Mouse (Mus musculus): Measurements from ENCODE around the gene Rims1. TPM values are rescaled to one million over a fixed set of nuclear protein-coding genes. Genes with fewer than 3 reads are reported as not detected.

The Rims1 gene
- polyA plus RNA-seq, 1 experiment from 2014 or later: 0.08 TPM

DNA sequence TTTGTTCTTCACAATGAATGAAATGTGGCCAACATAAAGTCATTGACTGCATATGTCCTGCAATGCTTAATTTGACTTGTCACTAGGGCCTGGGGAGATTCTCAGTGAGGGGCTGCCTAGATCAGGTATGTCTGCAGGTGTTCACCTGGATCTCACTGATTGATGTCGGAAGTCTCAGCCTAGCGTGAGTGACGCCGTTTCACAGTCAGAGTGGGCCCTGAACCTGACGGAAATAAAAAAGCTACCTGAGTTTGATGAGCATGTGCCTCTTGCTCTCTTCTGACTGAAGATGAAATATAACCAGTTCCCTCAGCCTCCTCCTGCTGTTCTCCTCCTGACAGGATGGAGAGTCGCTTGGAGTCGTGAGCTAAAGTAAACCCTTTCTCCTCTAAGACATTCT lies 173.2 kb downstream of the Rims1 start:
- Histone ChIP-seq H3K9ac (no peak overlapping the region), H3K9me3 (replicated peaks) (no peaks in the 10 kb centered on the region), H3K27me3 (no peaks in the 10 kb centered on the region), H3K4me3 (replicated peaks) (no peak overlapping the region), H3K36me3 (replicated peaks) (no peaks in the 10 kb centered on the region), H3K27ac (replicated peaks) (no peak overlapping the region), H3K4me2 (no peak overlapping the region), H3K4me1 (replicated peaks) (no peaks in the 10 kb centered on the region)
- ATAC-seq (ENCODE audit: insufficient read depth): no peak
- 64% methylated on average over 7 of the region's 7 CpGs for WGBS (ENCODE audit: insufficient replicate concordance)

GRCm38 (mm10) chr1:22631991-22632390 lies 173.8 kb downstream of the Rims1 start:
- Histone ChIP-seq H3K27me3 (no peaks in the 10 kb centered on the region), H3K4me2 (no peak overlapping the region), H3K4me1 (replicated peaks) (no peaks in the 10 kb centered on the region), H3K4me3 (replicated peaks) (no peak overlapping the region), H3K9ac (no peak overlapping the region), H3K27ac (replicated peaks) (no peak overlapping the region), H3K9me3 (replicated peaks) (no peaks in the 10 kb centered on the region), H3K36me3 (replicated peaks) (no peaks in the 10 kb centered on the region)
- 57% methylated on average over 6 of the region's 6 CpGs for WGBS (ENCODE audit: insufficient replicate concordance)
- no peak for ATAC-seq (ENCODE audit: insufficient read depth)

- Histone ChIP-seq H3K4me3 (replicated peaks) (no peak overlapping the region), H3K9me3 (replicated peaks) (no peaks in the 10 kb centered on the region), H3K4me1 (replicated peaks) (no peaks in the 10 kb centered on the region), H3K27me3 (no peaks in the 10 kb centered on the region), H3K36me3 (replicated peaks) (no peaks in the 10 kb centered on the region), H3K4me2 (no peak overlapping the region), H3K27ac (replicated peaks) (no peak overlapping the region), H3K9ac (no peak overlapping the region)
- ATAC-seq (ENCODE audit: insufficient read depth): no peak
- whole genome bisulfite sequencing (ENCODE audit: insufficient replicate concordance): 65% methylated on average over 8 of the region's 8 CpGs
These were observed 176.8 kb downstream of the Rims1 start for GRCm38 (mm10) chr1:22629011-22629410.

DNA sequence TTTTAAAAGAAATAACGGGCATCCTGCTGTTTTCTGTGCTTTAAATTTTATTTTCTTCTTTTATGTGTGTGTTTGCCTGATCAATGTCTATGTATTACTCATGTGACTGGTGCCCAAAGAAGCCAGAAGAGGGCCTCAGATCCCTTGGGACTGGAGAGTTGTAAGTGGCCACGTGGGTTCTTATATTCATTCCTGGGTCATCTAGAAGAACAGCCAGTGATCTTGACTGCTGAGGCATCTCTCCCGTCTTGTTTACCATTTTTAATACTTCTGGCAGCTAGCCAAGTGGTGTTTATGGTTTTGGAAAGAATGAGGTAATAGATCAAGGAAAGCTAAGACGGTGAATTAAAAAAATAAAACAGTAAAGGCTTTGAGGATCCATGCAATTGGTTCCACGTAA lies 178.8 kb downstream of the Rims1 start:
- Histone ChIP-seq H3K27me3 (no peaks in the 10 kb centered on the region), H3K27ac (replicated peaks) (no peak overlapping the region), H3K36me3 (replicated peaks) (no peaks in the 10 kb centered on the region), H3K4me3 (replicated peaks) (no peak overlapping the region), H3K9ac (no peak overlapping the region), H3K9me3 (replicated peaks) (no peaks in the 10 kb centered on the region), H3K4me2 (no peak overlapping the region), H3K4me1 (replicated peaks) (no peaks in the 10 kb centered on the region)
- WGBS (ENCODE audit: insufficient replicate concordance): 36% methylated on average over 5 of the region's 5 CpGs
- ATAC-seq (ENCODE audit: insufficient read depth): no peak

GRCm38 (mm10) chr1:22626295-22626694 lies 179.5 kb downstream of the Rims1 start:
- ATAC-seq (ENCODE audit: insufficient read depth): no peak
- H3K9ac ChIP-seq: no peak overlapping the region
- H3K27me3 ChIP-seq: no peaks in the 10 kb centered on the region
- H3K27ac ChIP-seq (replicated peaks): no peak overlapping the region
- WGBS (ENCODE audit: insufficient replicate concordance): 40% methylated on average over 3 of the region's 3 CpGs
- H3K4me1 ChIP-seq (replicated peaks): no peaks in the 10 kb centered on the region
- no peaks in the 10 kb centered on the region for H3K36me3 ChIP-seq (replicated peaks)
- H3K9me3 ChIP-seq (replicated peaks): no peaks in the 10 kb centered on the region
- H3K4me2 ChIP-seq: no peak overlapping the region
- no peak overlapping the region for H3K4me3 ChIP-seq (replicated peaks)

GRCm38 (mm10) chr1:22620827-22621226 lies 185.0 kb downstream of the Rims1 start:
- Histone ChIP-seq H3K9ac (no peak overlapping the region), H3K27me3 (no peaks in the 10 kb centered on the region), H3K4me1 (replicated peaks) (no peaks in the 10 kb centered on the region), H3K9me3 (replicated peaks) (no peaks in the 10 kb centered on the region), H3K4me3 (replicated peaks) (no peak overlapping the region), H3K4me2 (no peak overlapping the region), H3K27ac (replicated peaks) (no peak overlapping the region), H3K36me3 (replicated peaks) (no peaks in the 10 kb centered on the region)
- WGBS (ENCODE audit: insufficient replicate concordance): 53% methylated on average over 8 of the region's 8 CpGs
- peak; percentile 40; the same call in 1 of the 2 replicates for ATAC-seq (ENCODE audit: insufficient read depth)

GRCm38 (mm10) chr1:22615601-22616000 lies 190.2 kb downstream of the Rims1 start:
- Histone ChIP-seq H3K9me3 (replicated peaks) (no peaks in the 10 kb centered on the region), H3K27me3 (no peaks in the 10 kb centered on the region), H3K36me3 (replicated peaks) (no peaks in the 10 kb centered on the region), H3K4me2 (no peak overlapping the region), H3K4me3 (replicated peaks) (no peak overlapping the region), H3K9ac (no peak overlapping the region), H3K4me1 (replicated peaks) (no peaks in the 10 kb centered on the region), H3K27ac (replicated peaks) (no peak overlapping the region)
- WGBS (ENCODE audit: insufficient replicate concordance): 51% methylated on average over 4 of the region's 4 CpGs
- ATAC-seq (ENCODE audit: insufficient read depth): no peak

- ATAC-seq (ENCODE audit: insufficient read depth): no peak
- Histone ChIP-seq H3K4me1 (replicated peaks) (no peaks in the 10 kb centered on the region), H3K4me2 (no peak overlapping the region), H3K9me3 (replicated peaks) (no peaks in the 10 kb centered on the region), H3K36me3 (replicated peaks) (no peaks in the 10 kb centered on the region), H3K4me3 (replicated peaks) (no peak overlapping the region), H3K9ac (no peak overlapping the region), H3K27ac (replicated peaks) (no peak overlapping the region), H3K27me3 (no peaks in the 10 kb centered on the region)
- WGBS (ENCODE audit: insufficient replicate concordance): 52% methylated on average over 3 of the region's 3 CpGs
These were observed 192.2 kb downstream of the Rims1 start for GRCm38 (mm10) chr1:22613609-22614008.

DNA sequence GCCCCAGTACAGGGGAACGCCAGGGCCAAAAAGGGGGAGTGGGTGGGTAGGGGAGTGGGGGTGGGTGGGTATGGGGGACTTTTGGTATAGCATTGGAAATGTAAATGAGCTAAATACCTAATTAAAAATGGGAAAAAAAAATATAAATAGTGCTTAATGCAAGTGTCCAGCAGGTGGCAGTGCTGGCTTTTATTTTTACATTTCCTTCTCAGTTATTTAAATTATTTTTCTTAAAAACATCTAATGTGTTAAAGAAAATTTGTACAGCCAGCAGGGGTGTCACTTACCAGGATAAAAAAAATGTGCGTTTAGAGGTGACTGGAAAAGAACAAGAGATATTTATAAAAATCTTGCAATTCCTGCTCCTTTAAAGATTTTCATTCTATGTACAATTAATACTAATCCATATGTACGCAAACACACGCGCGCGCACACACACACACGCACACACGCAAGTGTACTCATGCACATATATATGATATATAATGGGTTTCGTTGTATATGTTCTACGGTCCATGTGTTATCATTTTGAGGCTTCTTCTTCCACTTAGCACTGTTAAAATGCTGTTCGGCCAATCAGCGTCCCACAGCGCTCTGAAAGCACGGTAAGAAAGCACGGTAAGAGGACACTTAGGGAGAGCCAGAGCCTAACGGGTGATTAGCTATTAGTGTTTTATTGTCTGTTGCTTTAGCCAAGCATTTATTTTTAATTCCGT lies 201.3 kb downstream of the Rims1 start:
- Histone ChIP-seq H3K4me3 (replicated peaks) (no peak overlapping the region), H3K4me1 (replicated peaks) (no peaks in the 10 kb centered on the region), H3K27ac (replicated peaks) (no peak overlapping the region), H3K9ac (no peak overlapping the region), H3K36me3 (replicated peaks) (no peaks in the 10 kb centered on the region), H3K4me2 (no peak overlapping the region), H3K9me3 (replicated peaks) (no peaks in the 10 kb centered on the region), H3K27me3 (no peaks in the 10 kb centered on the region)
- no peak for ATAC-seq (ENCODE audit: insufficient read depth)
- 62% methylated on average over 18 of the region's 18 CpGs for WGBS (ENCODE audit: insufficient replicate concordance)

DNA sequence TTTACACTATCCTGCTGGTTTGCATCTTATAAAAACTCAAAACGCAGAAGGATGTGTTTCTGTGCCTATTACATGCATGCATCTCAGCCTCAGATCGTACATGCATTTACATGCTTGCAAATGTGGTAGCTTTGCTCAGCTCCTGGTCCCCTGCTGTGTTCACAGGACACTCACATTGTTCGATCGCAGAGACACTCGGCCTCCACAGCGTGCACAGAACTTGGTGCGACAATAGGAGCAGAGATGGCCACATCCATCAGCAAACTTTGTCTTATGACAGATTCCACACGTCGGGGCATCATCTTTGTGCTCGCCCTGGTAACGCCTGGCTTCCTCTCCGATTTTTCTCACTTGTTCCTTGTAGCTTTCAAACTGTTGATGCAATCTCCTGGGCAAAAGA lies 209.6 kb downstream of the Rims1 start:
- WGBS (ENCODE audit: insufficient replicate concordance): 59% methylated on average over 12 of the region's 12 CpGs
- ATAC-seq (ENCODE audit: insufficient read depth): no peak
- H3K4me3 ChIP-seq (replicated peaks): no peak overlapping the region

GRCm38 (mm10) chr1:22594841-22595240 lies 211.0 kb downstream of the Rims1 start:
- no peaks in the 10 kb centered on the region for H3K27me3 ChIP-seq
- H3K4me1 ChIP-seq (replicated peaks): no peaks in the 10 kb centered on the region
- no peak overlapping the region for H3K27ac ChIP-seq (replicated peaks)
- H3K9ac ChIP-seq: no peak overlapping the region
- no peak overlapping the region for H3K4me2 ChIP-seq
- H3K9me3 ChIP-seq (replicated peaks): no peaks in the 10 kb centered on the region
- ATAC-seq (ENCODE audit: insufficient read depth): no peak
- H3K4me3 ChIP-seq (replicated peaks): no peak overlapping the region
- H3K36me3 ChIP-seq (replicated peaks): no peaks in the 10 kb centered on the region

More for the DNA sequence above, 209.6 kb downstream of the Rims1 start:
- Histone ChIP-seq H3K27ac (replicated peaks) (no peak overlapping the region), H3K9ac (no peak overlapping the region), H3K36me3 (replicated peaks) (no peaks in the 10 kb centered on the region), H3K4me2 (no peak overlapping the region), H3K27me3 (no peaks in the 10 kb centered on the region), H3K9me3 (replicated peaks) (no peaks in the 10 kb centered on the region), H3K4me1 (replicated peaks) (no peaks in the 10 kb centered on the region)

DNA sequence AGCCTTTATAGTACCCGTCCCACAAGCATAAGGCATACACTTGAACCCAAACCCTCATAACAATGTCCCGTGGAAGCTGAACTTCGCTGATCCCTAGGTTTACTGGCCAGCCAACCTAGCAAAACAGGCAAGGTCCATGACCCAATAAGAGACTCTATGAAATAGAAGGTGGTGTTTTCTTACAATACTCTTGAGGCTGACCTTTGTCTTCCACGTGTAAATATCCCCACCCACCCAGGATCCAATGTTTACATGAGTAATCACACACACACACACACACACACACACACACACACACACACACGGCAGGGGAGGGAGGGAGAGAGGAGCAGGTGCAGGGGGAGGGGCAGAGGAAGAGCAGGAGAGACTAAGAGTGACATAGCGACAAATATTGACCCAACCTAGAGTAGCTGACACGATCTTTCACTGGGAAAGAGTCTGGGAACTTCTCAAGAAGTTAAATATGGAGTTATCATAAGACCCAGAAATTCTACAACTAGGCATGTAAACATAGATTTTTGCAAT lies 217.9 kb downstream of the Rims1 start:
- no peak overlapping the region for H3K9ac ChIP-seq
- ATAC-seq (ENCODE audit: insufficient read depth): no peak
- no peak overlapping the region for H3K27ac ChIP-seq (replicated peaks)
- no peaks in the 10 kb centered on the region for H3K27me3 ChIP-seq
- H3K9me3 ChIP-seq (replicated peaks): no peaks in the 10 kb centered on the region
- no peaks in the 10 kb centered on the region for H3K36me3 ChIP-seq (replicated peaks)
- H3K4me3 ChIP-seq (replicated peaks): no peak overlapping the region
- 48% methylated on average over 7 of the region's 7 CpGs for WGBS (ENCODE audit: insufficient replicate concordance)
- H3K4me1 ChIP-seq (replicated peaks): no peaks in the 10 kb centered on the region
- H3K4me2 ChIP-seq: no peak overlapping the region
